In genomic region chr11:11097606-11098005, GRCm38 (mm10) we compare ENCODE assay signal across 30 mouse cellular contexts. TPM values are rescaled to one million over a fixed set of nuclear protein-coding genes. Genes with fewer than 3 reads are reported as not detected.
"Had no signal": no experiment of that assay in that cellular context is flagged by ENCODE, and none has a peak within 500 bp of the region (broad histone marks: within the 10 kb centered on the region; RNA-seq: fewer than 3 reads in every experiment).

No protein-coding gene starts in this region.

- ATAC-seq: hindbrain, postnatal 0 days; intestine, embryonic 16.5 days; liver, embryonic 12.5 days had no signal

- DNase-seq: gastrocnemius, postnatal 14 days; gastrocnemius, postnatal 36 days; heart, adult 11 months; heart, adult 2 months; heart, postnatal 14 days; heart, postnatal 36 days; kidney, adult 11 months; kidney, adult 2 months; kidney, adult 9 months; kidney, postnatal 14 days; kidney, postnatal 36 days; layer of hippocampus, adult 9-11 months; layer of hippocampus, postnatal 36 days; left cerebral cortex, postnatal 4 days had no signal

- H3K4me2 ChIP-seq: heart, embryonic 11.5 days; heart, embryonic 13.5 days; heart, embryonic 15.5 days; hindbrain, embryonic 13.5 days; hindbrain, embryonic 15.5 days; kidney, embryonic 15.5 days; limb, embryonic 13.5 days; limb, embryonic 15.5 days; liver, embryonic 12.5 days had no signal

- H3K27ac ChIP-seq: heart, adult 2 months; heart, embryonic 13.5 days; heart, embryonic 15.5 days; hindbrain, embryonic 13.5 days; hindbrain, embryonic 15.5 days; hindbrain, postnatal 0 days; kidney, embryonic 15.5 days; kidney, postnatal 0 days; limb, embryonic 13.5 days; limb, embryonic 15.5 days; liver, embryonic 12.5 days; liver, embryonic 14.5 days had no signal

- H3K27me3 ChIP-seq: heart, embryonic 13.5 days; heart, embryonic 15.5 days; hindbrain, embryonic 13.5 days; hindbrain, embryonic 15.5 days; kidney, embryonic 15.5 days; limb, embryonic 13.5 days; limb, embryonic 15.5 days; liver, embryonic 12.5 days had no signal

- H3K4me3 ChIP-seq: heart, adult 2 months; heart, embryonic 13.5 days; heart, embryonic 15.5 days; hindbrain, embryonic 13.5 days; hindbrain, embryonic 15.5 days; kidney, embryonic 15.5 days; limb, embryonic 13.5 days; limb, embryonic 15.5 days; liver, embryonic 12.5 days had no signal

- H3K36me3 ChIP-seq: heart, embryonic 13.5 days; heart, embryonic 15.5 days; hindbrain, embryonic 13.5 days; hindbrain, embryonic 15.5 days; kidney, embryonic 15.5 days; limb, embryonic 13.5 days; limb, embryonic 15.5 days; liver, embryonic 12.5 days had no signal

- H3K9me3 ChIP-seq: heart, embryonic 13.5 days; heart, embryonic 15.5 days; hindbrain, embryonic 13.5 days; hindbrain, embryonic 15.5 days; kidney, embryonic 15.5 days; limb, embryonic 13.5 days; limb, embryonic 15.5 days; liver, embryonic 12.5 days had no signal

- H3K9ac ChIP-seq: heart, embryonic 13.5 days; heart, embryonic 15.5 days; hindbrain, embryonic 13.5 days; hindbrain, embryonic 15.5 days; kidney, embryonic 15.5 days; limb, embryonic 13.5 days; limb, embryonic 15.5 days; liver, embryonic 12.5 days; liver, embryonic 14.5 days had no signal

- H3K4me1 ChIP-seq: heart, embryonic 13.5 days; heart, embryonic 15.5 days; hindbrain, embryonic 15.5 days; kidney, embryonic 15.5 days; limb, embryonic 13.5 days; liver, embryonic 12.5 days had no signal

RNA-seq across cellular contexts. Expression of gene Vwc2, which starts 16.4 kb away (rescaled TPM):
- total RNA-seq: gastrocnemius, adult 18-20 months; heart, adult 2 months; heart, postnatal 14 days; heart, postnatal 36 days; hematopoietic stem cell, adult 5-6 weeks had no signal
- polyA plus RNA-seq: liver, adult 2 months had no signal
